Mouse (Mus musculus) ES-Bruce4 (cell line): ENCODE measurements around the gene Mnat1. TPM values are rescaled to one million over a fixed set of nuclear protein-coding genes. Genes with fewer than 3 reads are reported as not detected.
A peak's percentile ranks its signal among the peaks of the same experiment; 100 is the strongest.

ENCODE experiments used
- H3K27ac ChIP-seq: 2 replicates; pipeline ENCODE4 v1.5.1; 2012; ENCODE audit warnings: low read length, inconsistent platforms; ENCODE audit not compliant: insufficient read depth
- H3K27me3 ChIP-seq: 2 replicates; pipeline ENCODE4 v1.6.1; 2012; ENCODE audit warnings: mild to moderate bottlenecking, low read length, inconsistent platforms; ENCODE audit not compliant: control insufficient read depth, poor library complexity, insufficient read depth, severe bottlenecking
- H3K36me3 ChIP-seq: 2 replicates; pipeline ENCODE4 v1.6.1; 2012; ENCODE audit warnings: inconsistent platforms, mild to moderate bottlenecking, low read length, moderate library complexity; ENCODE audit not compliant: control insufficient read depth, poor library complexity, insufficient read depth, severe bottlenecking
- H3K4me1 ChIP-seq: one replicate; pipeline ENCODE4 v1.8.1; 2011; ENCODE audit warnings: low read length; ENCODE audit not compliant: control insufficient read depth, insufficient read depth
- H3K4me3 ChIP-seq: 2 replicates; pipeline ENCODE4 v1.5.1; 2011; ENCODE audit warnings: low read depth, mild to moderate bottlenecking, low read length
- H3K9ac ChIP-seq: 2 replicates; pipeline ENCODE4 v1.6.1; 2012; ENCODE audit warnings: low read depth, mild to moderate bottlenecking, inconsistent platforms; ENCODE audit not compliant: poor library complexity, severe bottlenecking
- H3K9me3 ChIP-seq: replicated peaks from 2 replicates; pipeline ENCODE4 v1.6.1; 2012; ENCODE audit warnings: mild to moderate bottlenecking, low read length, inconsistent platforms; ENCODE audit not compliant: control insufficient read depth, poor library complexity, insufficient read depth, severe bottlenecking
- CTCF ChIP-seq: IDR thresholded peaks from one replicate; pipeline ENCODE4 v1.8.1; 2011; ENCODE audit warnings: low read depth, low read length
- EP300 ChIP-seq: IDR thresholded peaks from 2 replicates; pipeline ENCODE4 v1.6.1; 2011; ENCODE audit warnings: low read depth, low read length; ENCODE audit not compliant: insufficient read depth
- POLR2A ChIP-seq: IDR thresholded peaks from one replicate; pipeline ENCODE4 v1.8.1; 2011; ENCODE audit warnings: low read length; ENCODE audit not compliant: insufficient read depth
- polyA plus RNA-seq: library from polyadenylated mRNA; stranded (reverse); fragments of >200 nt; gene quantifications from 2 replicates; pipeline ENCODE4 v1.2.4, GENCODE M21; 2011; ENCODE audit warnings: low read depth; ENCODE audit not compliant: missing spikeins, insufficient read depth, insufficient read length

Mnat1 gene
- polyA plus RNA-seq, 1 experiment = 77.6 TPM

GRCm38 (mm10) chr12:73274921-73275320 lies 151.4 kb downstream of the Mnat1 start:
- Histone ChIP-seq H3K27me3 (no peaks in the 10 kb centered on the region), H3K27ac (no peak overlapping the region), H3K4me3 (no peak overlapping the region), H3K36me3 (peaks cover 9% of the 10 kb centered on the region), H3K4me1 (no peaks in the 10 kb centered on the region), H3K9ac (no peak overlapping the region), H3K9me3 (peaks cover 18% of the 10 kb centered on the region)
- no peak for TF ChIP-seq CTCF

- Histone ChIP-seq H3K4me3 (peak within 1 kb of the TSS; percentile 87), H3K4me1 (no peaks in the 10 kb centered on the region), H3K27me3 (no peaks in the 10 kb centered on the region), H3K9ac (peak within 1 kb of the TSS; percentile 41), H3K27ac (no peak within 1 kb of the TSS), H3K9me3 (no peaks in the 10 kb centered on the region), H3K36me3 (peaks cover 20% of the 10 kb centered on the region)
- TF ChIP-seq POLR2A (peak; percentile 15), CTCF (no peak), EP300 (0 out of 2 replicates have a peak, but pooled peaks have one; percentile 60)
These were observed 163.0 kb downstream of the Mnat1 start, which contains the start of the genes Trmt5 and Slc38a6 for GRCm38 (mm10) chr12:73286287-73287092. Gene Trmt5, minus strand, starts transcription at chr12:73286710. Gene Slc38a6, plus strand, starts transcription at chr12:73286779.

GRCm38 (mm10) chr12:73287609-73288008 lies 164.1 kb downstream of the Mnat1 start:
- Histone ChIP-seq H3K9ac (peak overlapping the region; percentile 41), H3K27ac (no peak overlapping the region), H3K36me3 (peaks cover 14% of the 10 kb centered on the region), H3K4me3 (no peak overlapping the region; the same call in 1 of the 2 replicates), H3K27me3 (no peaks in the 10 kb centered on the region), H3K9me3 (no peaks in the 10 kb centered on the region), H3K4me1 (no peaks in the 10 kb centered on the region)
- TF ChIP-seq EP300 (no peak), CTCF (no peak)

GRCm38 (mm10) chr12:73288626-73289025 lies 165.1 kb downstream of the Mnat1 start:
- Histone ChIP-seq H3K27me3 (no peaks in the 10 kb centered on the region), H3K36me3 (peaks cover 8% of the 10 kb centered on the region), H3K27ac (no peak overlapping the region), H3K4me1 (no peaks in the 10 kb centered on the region), H3K9me3 (no peaks in the 10 kb centered on the region), H3K4me3 (no peak overlapping the region), H3K9ac (no peak overlapping the region)
- no peak for TF ChIP-seq EP300
- TF ChIP-seq CTCF = no peak
- no peak for TF ChIP-seq POLR2A

GRCm38 (mm10) chr12:73294884-73295283 lies 171.4 kb downstream of the Mnat1 start:
- Histone ChIP-seq H3K9me3 (no peaks in the 10 kb centered on the region), H3K4me3 (no peak overlapping the region), H3K27ac (peak overlapping the region; percentile 76), H3K4me1 (peaks cover 1% of the 10 kb centered on the region), H3K36me3 (no peaks in the 10 kb centered on the region), H3K9ac (no peak overlapping the region), H3K27me3 (no peaks in the 10 kb centered on the region)
- no peak for TF ChIP-seq POLR2A
- TF ChIP-seq CTCF = no peak
- TF ChIP-seq EP300 = no peak

GRCm38 (mm10) chr12:73295505-73296140 lies 172.1 kb downstream of the Mnat1 start:
- no peaks in the 10 kb centered on the region for H3K36me3 ChIP-seq

More at GRCm38 (mm10) chr12:73295505-73296140, 172.1 kb downstream of the Mnat1 start:
- Histone ChIP-seq H3K4me1 (peaks cover 1% of the 10 kb centered on the region), H3K27me3 (no peaks in the 10 kb centered on the region), H3K9ac (no peak overlapping the region), H3K9me3 (no peaks in the 10 kb centered on the region), H3K4me3 (no peak overlapping the region), H3K27ac (peak overlapping the region; percentile 76)
- TF ChIP-seq EP300 (no peak), CTCF (no peak), POLR2A (no peak)
